Mouse (Mus musculus) CH12.LX (cell line): ENCODE measurements around the gene Tbc1d22a. TPM values are rescaled to one million over a fixed set of nuclear protein-coding genes. Genes with fewer than 3 reads are reported as not detected.

Experiments used
- DNase-seq: peaks from one replicate; pipeline ENCODE4 v3.0.0-alpha.2; 2013; ENCODE audit errors: extremely low read depth
- H3K27ac ChIP-seq: 2 replicates; pipeline ENCODE4 v1.5.1; 2012; ENCODE audit warnings: low read depth, mild to moderate bottlenecking, control low read depth, moderate library complexity; ENCODE audit not compliant: insufficient read depth
- H3K27me3 ChIP-seq: replicated peaks from 2 replicates; pipeline ENCODE3; 2012; ENCODE audit warnings: inconsistent platforms
- H3K36me3 ChIP-seq, 2 experiments: replicated peaks in 1 of 2; 2 replicates each; pipeline versions ENCODE3 to v1.6.1; 2012; ENCODE audit warnings: inconsistent platforms in 1 of 2, low read length in 1 of 2, mild to moderate bottlenecking in 1 of 2, mixed read lengths in 1 of 2, moderate library complexity in 1 of 2; ENCODE audit not compliant: control insufficient read depth in 1 of 2, insufficient read depth in 1 of 2
- H3K4me1 ChIP-seq, 2 experiments: 2 replicates each; pipeline ENCODE4 v1.6.1; 2012; ENCODE audit warnings: inconsistent platforms in 1 of 2, moderate library complexity in 1 of 2; ENCODE audit not compliant: insufficient read depth in 2 of 2, control insufficient read depth in 1 of 2
- H3K4me2 ChIP-seq: 2 replicates; pipeline ENCODE4 v1.6.1; 2012; ENCODE audit warnings: low read depth, mild to moderate bottlenecking, control low read depth; ENCODE audit not compliant: poor library complexity, insufficient read depth, severe bottlenecking
- H3K4me3 ChIP-seq, 3 experiments: fragments of 150-350 bp in 1 of 3; sonication (generic) in 1 of 3; replicated peaks in 1 of 3; 2 replicates each; pipeline versions ENCODE3 to v1.5.1; 2011 to 2012; ENCODE audit warnings: low read depth in 2 of 3, low read length in 2 of 3, mild to moderate bottlenecking in 2 of 3, moderate library complexity in 2 of 3, control low read depth in 1 of 3, improper control_type of control experiment in 1 of 3, inconsistent platforms in 1 of 3, mixed read lengths in 1 of 3; ENCODE audit not compliant: poor library complexity in 1 of 3
- H3K79me2 ChIP-seq: replicated peaks from 2 replicates; pipeline ENCODE4 v1.6.1; 2012; ENCODE audit warnings: mild to moderate bottlenecking, moderate library complexity; ENCODE audit not compliant: control insufficient read depth, poor library complexity, insufficient read depth, severe bottlenecking; ENCODE audit errors: extremely low read depth
- H3K9ac ChIP-seq: 2 replicates; pipeline ENCODE4 v1.6.1; 2012; ENCODE audit warnings: low read depth, mild to moderate bottlenecking, control low read depth, moderate library complexity; ENCODE audit not compliant: insufficient read depth
- H3K9me3 ChIP-seq: replicated peaks from 2 replicates; pipeline ENCODE3; 2012; ENCODE audit warnings: low read length, inconsistent platforms, mixed read lengths
- BHLHE40 ChIP-seq: IDR thresholded peaks from 2 replicates; pipeline ENCODE4 v1.6.1; 2011; ENCODE audit warnings: mild to moderate bottlenecking, low read depth, low read length, improper control_type of control experiment
- CHD2 ChIP-seq: IDR thresholded peaks from 2 replicates; pipeline ENCODE4 v1.6.1; 2011; ENCODE audit warnings: low read length, improper control_type of control experiment
- CTCF ChIP-seq, 2 experiments: IDR thresholded peaks in 1 of 2; conservative IDR thresholded peaks in 1 of 2; 2 replicates each; pipeline ENCODE4 v1.5.1; 2011 to 2012; ENCODE audit warnings: low read depth in 2 of 2, low read length in 2 of 2, improper control_type of control experiment in 1 of 2, inconsistent platforms in 1 of 2, mild to moderate bottlenecking in 1 of 2, moderate library complexity in 1 of 2
- E2F4 ChIP-seq: IDR thresholded peaks from 2 replicates; pipeline ENCODE4 v1.6.1; 2011; ENCODE audit warnings: low read depth, low read length, improper control_type of control experiment; ENCODE audit not compliant: insufficient replicate concordance
- EP300 ChIP-seq: IDR thresholded peaks from 2 replicates; pipeline ENCODE4 v1.6.1; 2011; ENCODE audit warnings: low read length, improper control_type of control experiment
- GABPA ChIP-seq: IDR thresholded peaks from 2 replicates; pipeline ENCODE4 v1.6.1; 2012; ENCODE audit warnings: low read depth, low read length, improper control_type of control experiment, inconsistent platforms; ENCODE audit not compliant: insufficient replicate concordance
- HCFC1 ChIP-seq: IDR thresholded peaks from 2 replicates; pipeline ENCODE4 v1.6.1; 2012; ENCODE audit warnings: low read depth, mild to moderate bottlenecking, inconsistent platforms, low read length, improper control_type of control experiment
- IRF4 ChIP-seq: IDR thresholded peaks from 2 replicates; pipeline ENCODE4 v1.6.1; 2014; ENCODE audit warnings: low read depth, mild to moderate bottlenecking, inconsistent platforms, low read length, improper control_type of control experiment
- JUN ChIP-seq: IDR thresholded peaks from 2 replicates; pipeline ENCODE4 v1.6.1; 2011; ENCODE audit warnings: low read depth, mild to moderate bottlenecking, low read length, improper control_type of control experiment, moderate library complexity; ENCODE audit not compliant: insufficient read depth
- KAT2A ChIP-seq: IDR thresholded peaks from 2 replicates; pipeline ENCODE4 v1.6.1; 2012; ENCODE audit warnings: low read length, improper control_type of control experiment, inconsistent platforms; ENCODE audit not compliant: insufficient replicate concordance
- MXI1 ChIP-seq: IDR thresholded peaks from 2 replicates; pipeline ENCODE4 v1.6.1; 2011; ENCODE audit warnings: mild to moderate bottlenecking, low read depth, low read length, improper control_type of control experiment
- POLR2A ChIP-seq: IDR thresholded peaks from 2 replicates; pipeline ENCODE4 v1.6.1; 2011; ENCODE audit warnings: low read depth, mild to moderate bottlenecking, improper control_type of control experiment, low read length
- RAD21 ChIP-seq: IDR thresholded peaks from 2 replicates; pipeline ENCODE4 v1.6.1; 2011; ENCODE audit warnings: low read depth, mild to moderate bottlenecking, low read length, improper control_type of control experiment, moderate library complexity
- SIN3A ChIP-seq: IDR thresholded peaks from 2 replicates; pipeline ENCODE4 v1.6.1; 2012; ENCODE audit warnings: low read length, improper control_type of control experiment, inconsistent platforms
- SMC3 ChIP-seq: IDR thresholded peaks from 2 replicates; pipeline ENCODE4 v1.6.1; 2011; ENCODE audit warnings: low read depth, low read length, improper control_type of control experiment
- UBTF ChIP-seq: IDR thresholded peaks from 2 replicates; pipeline ENCODE4 v1.6.1; 2012; ENCODE audit warnings: low read depth, mild to moderate bottlenecking, inconsistent platforms, low read length, improper control_type of control experiment, moderate library complexity
- USF1 ChIP-seq: IDR thresholded peaks from 2 replicates; pipeline ENCODE4 v1.6.1; 2014; ENCODE audit warnings: low read depth, mild to moderate bottlenecking, inconsistent platforms, low read length, improper control_type of control experiment
- USF2 ChIP-seq: conservative IDR thresholded peaks from 2 replicates; pipeline ENCODE4 v1.6.1; 2011; ENCODE audit warnings: low read depth, low read length, improper control_type of control experiment
- ZC3H11A ChIP-seq: IDR thresholded peaks from 2 replicates; pipeline ENCODE4 v1.6.1; 2012; ENCODE audit warnings: low read depth, mild to moderate bottlenecking, inconsistent platforms, low read length, improper control_type of control experiment
- ZMIZ1 ChIP-seq: IDR thresholded peaks from 2 replicates; pipeline ENCODE4 v1.6.1; 2012; ENCODE audit warnings: low read depth, mild to moderate bottlenecking, inconsistent platforms, low read length, improper control_type of control experiment
- ZNF384 ChIP-seq: IDR thresholded peaks from 2 replicates; pipeline ENCODE4 v1.6.1; 2012; ENCODE audit warnings: low read depth, low read length, improper control_type of control experiment, inconsistent platforms
- dilution Hi-C: fragments of 300-500 bp; cut with MboI; formaldehyde crosslinking; loops from 2 replicates; pipeline ENCODE4 v1.14.3; 2020; ENCODE audit warnings: low sequenced_read_pairs; ENCODE audit not compliant: extremely low pct_unique_long_range_greater_than_20kb, extremely low pct_ligation_motif_present
- in situ Hi-C: fragments of 300-500 bp; cut with MboI; formaldehyde crosslinking; loops from 3 replicates; pipeline ENCODE4 v1.14.3; 2019; ENCODE audit warnings: low sequenced_read_pairs, low pct_ligation_motif_present, low pct_unique_long_range_greater_than_20kb, mixed read lengths
- polyA plus RNA-seq: library from polyadenylated mRNA; unstranded; fragments of >175 nt; gene quantifications from 2 replicates; pipeline ENCODE4 v1.2.1, GENCODE M21; 2012; ENCODE audit warnings: low read depth; ENCODE audit not compliant: insufficient read length
- total RNA-seq, 2 experiments: library from RNA; depleted of rRNA; stranded (reverse); fragments of 300-350 nt in 1 of 2; fragments of >200 nt in 1 of 2; gene quantifications; 2 replicates each; pipeline ENCODE4 v1.2.3; 2012 to 2014

The Tbc1d22a gene
- total and polyA plus RNA-seq, 3 experiments, result 17.6 to 20.2 (median 19.4) TPM

DNA sequence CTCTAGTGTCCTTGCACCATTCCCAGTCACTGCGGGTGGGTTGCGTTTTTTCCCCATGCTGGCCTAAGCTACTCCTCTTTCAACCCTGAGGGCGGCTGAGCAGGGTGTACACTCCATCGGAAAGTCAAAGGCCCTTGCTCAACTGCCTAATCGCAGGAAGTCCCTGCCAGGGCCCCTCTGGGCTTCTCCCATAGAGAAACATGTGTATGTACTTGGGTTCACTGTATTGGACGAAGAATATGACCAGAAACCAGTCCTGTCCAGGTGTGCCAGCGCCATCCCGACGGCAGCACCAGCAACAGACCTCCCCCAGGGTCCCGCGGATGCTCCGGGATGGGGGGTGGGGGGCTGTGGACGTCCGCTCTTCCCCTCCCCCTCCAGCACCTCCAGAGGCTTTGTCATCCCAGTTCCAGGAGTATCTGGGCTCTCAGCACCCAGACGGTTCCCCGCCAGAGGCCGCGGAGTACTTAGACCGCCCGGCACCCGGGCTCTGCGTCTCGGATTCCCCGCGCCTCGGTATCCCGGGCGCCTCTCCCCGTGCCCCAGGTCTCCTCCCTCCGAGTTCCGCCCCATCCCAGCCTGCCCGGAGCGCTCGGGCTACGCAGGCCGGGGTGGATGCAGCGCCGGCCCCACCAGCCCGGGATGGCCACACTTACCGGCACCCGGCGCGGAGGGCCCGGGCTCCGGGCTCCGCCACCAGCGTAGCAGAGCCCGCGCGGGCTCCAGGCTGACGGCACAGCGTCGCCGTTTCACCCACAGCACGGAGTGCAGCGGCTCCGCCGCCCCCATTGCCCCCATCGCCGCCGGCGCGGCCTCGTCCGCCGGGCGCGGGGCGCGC is 29.2 kb upstream of the Tbc1d22a start:
- DNase-seq, result no peak
- peak overlapping the region; percentile 60 to 69 (median 64) for H3K4me3 ChIP-seq
- H3K9ac ChIP-seq, result peak overlapping the region; percentile 91
- in situ Hi-C loops (no loop called here), dilution Hi-C loops (no loop called here)
- H3K27me3 ChIP-seq, result peaks cover 58% of the 10 kb centered on the region
- H3K4me2 ChIP-seq, result peak overlapping the region; percentile 68
- no peaks in the 10 kb centered on the region for H3K36me3 ChIP-seq
- peak; percentile 40 for TF ChIP-seq SIN3A
- TF ChIP-seq UBTF, result peak; percentile 89; the same call in 1 of the 2 replicates
- no peak for TF ChIP-seq POLR2A
- TF ChIP-seq HCFC1, result no peak
- peak; percentile 68; the same call in 1 of the 2 replicates for TF ChIP-seq CHD2
- TF ChIP-seq EP300, result 0 out of 2 replicates have a peak, but pooled peaks have one; percentile 31
- no peak for TF ChIP-seq RAD21
- TF ChIP-seq JUN, result no peak
- no peak for TF ChIP-seq ZMIZ1
- no peak for TF ChIP-seq KAT2A
- peak; percentile 47 for TF ChIP-seq MXI1
- no peak for TF ChIP-seq USF2
- no peak for TF ChIP-seq GABPA
- TF ChIP-seq E2F4, result no peak
- no peak for TF ChIP-seq ZNF384
- TF ChIP-seq BHLHE40, result no peak
- peak; percentile 50; the same call in 1 of the 2 replicates for TF ChIP-seq IRF4
- TF ChIP-seq, all 38 proteins: peak for 6
- H3K27ac ChIP-seq, result no peak overlapping the region
- no peaks in the 10 kb centered on the region; the same call in 1 of the 2 replicates for H3K79me2 ChIP-seq
- peaks cover 20 to 49% of the 10 kb centered on the region in 2 experiments for H3K4me1 ChIP-seq
- H3K9me3 ChIP-seq, result no peaks in the 10 kb centered on the region

- Histone ChIP-seq H3K79me2 (no peaks in the 10 kb centered on the region; the same call in 1 of the 2 replicates), H3K4me3 (peak within 1 kb of the TSS; percentile 60 to 69 (median 64)), H3K9ac (peak within 1 kb of the TSS; percentile 91)
- DNase-seq, result no peak
- peak; percentile 15; the same call in 1 of the 2 replicates for TF ChIP-seq SMC3
- TF ChIP-seq SIN3A, result peak; percentile 16; the same call in 1 of the 2 replicates
- TF ChIP-seq ZC3H11A, result no peak
- peak in 1 of 2 experiments; percentile 54; a peak in 2 of 4 replicates for TF ChIP-seq CTCF (conservative IDR thresholded peaks at IDR 0.05 in 1 of 2, IDR thresholded peaks at IDR 0.05 in 1 of 2; ENCODE audit: low read depth in 2 of 2, low read length in 2 of 2)
- TF ChIP-seq POLR2A, result peak; percentile 30; the same call in 1 of the 2 replicates
- peak; percentile 15 for TF ChIP-seq RAD21
- no peak for TF ChIP-seq USF1
- TF ChIP-seq, all 38 proteins: peak for 5
- Histone ChIP-seq H3K4me1 (peaks cover 20 to 43% of the 10 kb centered on the region in 2 experiments), H3K36me3 (no peaks in the 10 kb centered on the region), H3K27ac (no peak within 1 kb of the TSS), H3K4me2 (peak within 1 kb of the TSS; percentile 69), H3K27me3 (peaks cover 61% of the 10 kb centered on the region), H3K9me3 (no peaks in the 10 kb centered on the region)
- in situ Hi-C loops, result no loop called here
- dilution Hi-C loops, result no loop called here
Measured at GRCm38 (mm10) chr15:86185689-86186569, 28.3 kb upstream of the Tbc1d22a start, which contains the start of gene Cerk. Gene Cerk, minus strand, starts transcription at chr15:86186141.
